Mouse (Mus musculus) myocyte (in vitro differentiated cells): ENCODE data around the gene Gp1bb. TPM values are rescaled to one million over a fixed set of nuclear protein-coding genes. Genes with fewer than 3 reads are reported as not detected.

ENCODE experiments used
- H3K27me3 ChIP-seq: one replicate; pipeline ENCODE4 v1.6.1; 2011; ENCODE audit not compliant: control insufficient read depth, insufficient read depth, insufficient read length
- H3K36me3 ChIP-seq: one replicate; pipeline ENCODE4 v1.6.1; 2011; ENCODE audit not compliant: control insufficient read depth, insufficient read depth
- H3K4me2 ChIP-seq: one replicate; pipeline ENCODE4 v1.6.1; 2011; ENCODE audit warnings: low read depth, control low read depth
- H3K4me3 ChIP-seq: one replicate; pipeline ENCODE4 v1.5.1; 2011; ENCODE audit warnings: mild to moderate bottlenecking, control low read depth, moderate library complexity
- H3K79me2 ChIP-seq: one replicate; pipeline ENCODE4 v1.6.1; 2011; ENCODE audit not compliant: control insufficient read depth, insufficient read depth
- H3ac ChIP-seq: one replicate; pipeline ENCODE4 v1.6.1; 2011; ENCODE audit not compliant: control insufficient read depth, insufficient read length
- CEBPB ChIP-seq: IDR thresholded peaks from 2 replicates; pipeline ENCODE4 v1.6.1; 2011; ENCODE audit warnings: mild to moderate bottlenecking, moderate library complexity; ENCODE audit not compliant: poor library complexity, insufficient read depth, severe bottlenecking
- E2F4 ChIP-seq: IDR thresholded peaks from one replicate; pipeline ENCODE4 v1.6.1; 2011; ENCODE audit warnings: mild to moderate bottlenecking, control low read depth, moderate library complexity; ENCODE audit not compliant: insufficient read depth
- MAX ChIP-seq: IDR thresholded peaks from one replicate; pipeline ENCODE4 v1.6.1; 2011; ENCODE audit warnings: low read depth, mild to moderate bottlenecking, control low read depth
- MYOD1 ChIP-seq, 3 experiments: IDR thresholded peaks; one replicate each; pipeline ENCODE4 v1.6.1; 2011; ENCODE audit warnings: control low read depth in 2 of 3, low read depth in 2 of 3, mild to moderate bottlenecking in 2 of 3, moderate library complexity in 1 of 3; ENCODE audit not compliant: insufficient read length in 2 of 3, control insufficient read depth in 1 of 3
- MYOG ChIP-seq, 3 experiments: IDR thresholded peaks; one replicate each; pipeline ENCODE4 v1.6.1; 2011; ENCODE audit warnings: control low read depth in 2 of 3, low read depth in 2 of 3, mild to moderate bottlenecking in 2 of 3; ENCODE audit not compliant: insufficient read length in 2 of 3, control insufficient read depth in 1 of 3, insufficient read depth in 1 of 3
- POLR2A ChIP-seq: IDR thresholded peaks from one replicate; pipeline ENCODE4 v1.6.1; 2011; ENCODE audit warnings: low read depth, mild to moderate bottlenecking, control low read depth, moderate library complexity; ENCODE audit not compliant: insufficient read length
- POLR2AphosphoS2 ChIP-seq: IDR thresholded peaks from one replicate; pipeline ENCODE4 v1.6.1; 2011; ENCODE audit warnings: low read depth, control low read depth; ENCODE audit not compliant: insufficient read length
- REST ChIP-seq: IDR thresholded peaks from one replicate; pipeline ENCODE4 v1.6.1; 2011; ENCODE audit warnings: mild to moderate bottlenecking, control low read depth, moderate library complexity; ENCODE audit not compliant: insufficient read depth, insufficient read length
- SRF ChIP-seq: IDR thresholded peaks from one replicate; pipeline ENCODE4 v1.6.1; 2011; ENCODE audit warnings: low read depth; ENCODE audit not compliant: control insufficient read depth, insufficient read length
- TCF12 ChIP-seq: IDR thresholded peaks from one replicate; pipeline ENCODE4 v1.6.1; 2011; ENCODE audit warnings: mild to moderate bottlenecking, control low read depth; ENCODE audit not compliant: poor library complexity, insufficient read depth, severe bottlenecking
- TCF3 ChIP-seq: IDR thresholded peaks from one replicate; pipeline ENCODE4 v1.6.1; 2011; ENCODE audit warnings: low read depth, control low read depth; ENCODE audit not compliant: insufficient read length
- USF1 ChIP-seq: IDR thresholded peaks from one replicate; pipeline ENCODE4 v1.6.1; 2011; ENCODE audit warnings: low read depth, mild to moderate bottlenecking, control low read depth, moderate library complexity
- polyA plus RNA-seq: library from polyadenylated mRNA; unstranded; fragments of >200 nt; fragmentation: generic; extraction: Trizol; gene quantifications from one replicate; pipeline ENCODE4 v1.2.1, GENCODE M21; 2012; ENCODE audit warnings: missing spikeins

Gene Gp1bb
- polyA plus RNA-seq, 1 experiment, result 9.4 TPM

DNA sequence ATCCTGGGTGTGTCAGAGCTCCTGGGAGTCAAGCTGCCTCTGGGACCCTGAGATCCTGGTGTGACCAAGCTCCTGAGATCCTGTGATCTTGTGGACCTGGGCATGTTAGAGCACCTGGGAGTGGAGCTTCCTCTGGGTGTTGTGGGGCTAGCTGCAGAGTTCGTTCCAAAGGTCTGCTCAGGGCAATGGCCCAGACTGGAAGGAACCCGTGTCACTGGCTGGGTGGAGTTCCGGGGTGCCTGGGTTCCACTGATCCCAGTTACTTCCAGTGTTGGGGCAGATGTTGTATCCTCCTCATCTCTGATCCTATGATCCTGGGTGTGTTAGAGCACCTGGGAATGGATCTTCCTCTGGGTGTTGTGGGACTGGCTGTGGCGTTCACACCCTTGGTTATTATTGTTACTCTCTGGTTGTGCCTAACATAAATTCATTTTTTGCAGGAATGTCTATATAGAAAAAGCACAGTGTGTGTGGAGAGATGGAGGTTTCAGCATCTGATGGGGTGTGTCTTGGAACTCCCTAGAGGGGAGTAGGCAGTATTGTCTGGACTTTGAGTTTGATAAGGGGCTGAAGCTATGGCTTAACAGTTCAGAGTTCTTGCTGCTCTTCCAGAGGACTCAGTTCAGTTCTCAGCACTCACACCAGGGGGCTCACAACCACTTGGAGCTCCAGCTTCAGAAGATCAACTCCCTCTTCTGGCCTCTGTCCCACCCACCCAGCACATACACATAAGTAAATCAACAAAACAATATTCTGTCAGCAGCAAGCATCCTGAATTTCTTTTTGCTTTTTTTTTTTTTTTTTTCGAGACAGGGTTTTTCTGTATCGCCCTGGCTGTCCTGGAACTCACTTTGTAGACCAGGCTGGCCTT is 31.3 kb upstream of the Gp1bb start:
- H3K79me2 ChIP-seq, result no peaks in the 10 kb centered on the region
- H3K4me3 ChIP-seq, result no peak overlapping the region
- TF ChIP-seq E2F4, result no peak
- no peak for TF ChIP-seq MAX
- TF ChIP-seq MYOG (IDR thresholded peaks at IDR 0.05; ENCODE audit: control insufficient read depth in 1 of 3, insufficient read depth in 1 of 3, insufficient read length in 2 of 3, low read depth in 2 of 3), result no peak
- TF ChIP-seq USF1, result no peak
- no peak for TF ChIP-seq TCF12
- TF ChIP-seq POLR2A, result no peak
- no peak for TF ChIP-seq SRF
- TF ChIP-seq CEBPB, result no peak
- no peak for TF ChIP-seq POLR2AphosphoS2
- TF ChIP-seq TCF3, result no peak
- TF ChIP-seq REST, result no peak
- TF ChIP-seq MYOD1 (IDR thresholded peaks at IDR 0.05; ENCODE audit: control insufficient read depth in 1 of 3, insufficient read length in 2 of 3, low read depth in 2 of 3), result no peak
- H3K4me2 ChIP-seq, result no peak overlapping the region
- no peak overlapping the region for H3ac ChIP-seq
- no peaks in the 10 kb centered on the region for H3K27me3 ChIP-seq
- no peaks in the 10 kb centered on the region for H3K36me3 ChIP-seq

DNA sequence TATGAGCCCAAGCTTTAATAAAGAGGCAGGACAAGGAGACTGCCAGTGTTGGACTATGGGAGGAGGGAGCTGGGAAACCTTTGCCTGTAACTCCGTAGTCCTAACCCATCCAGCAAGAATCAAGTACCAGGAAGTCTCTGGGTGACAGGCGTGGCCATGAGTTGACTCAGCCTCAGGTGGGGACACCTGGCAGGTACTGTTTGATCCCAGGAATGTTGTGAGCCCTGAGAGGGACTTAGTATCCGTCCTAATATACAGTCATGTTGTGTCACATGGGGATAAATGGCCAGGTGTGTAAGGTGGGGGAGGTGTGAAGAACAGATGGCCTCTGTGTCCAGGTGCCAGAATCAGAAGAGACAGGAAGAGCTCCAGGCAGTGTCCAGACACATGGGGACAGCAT is 26.9 kb upstream of the Gp1bb start:
- H3K27me3 ChIP-seq, result no peaks in the 10 kb centered on the region
- TF ChIP-seq MAX (no peak), POLR2AphosphoS2 (no peak), TCF3 (no peak), USF1 (no peak), MYOG (IDR thresholded peaks at IDR 0.05; ENCODE audit: control insufficient read depth in 1 of 3, insufficient read depth in 1 of 3, insufficient read length in 2 of 3, low read depth in 2 of 3) (no peak), POLR2A (no peak), CEBPB (no peak), REST (no peak), TCF12 (no peak), MYOD1 (IDR thresholded peaks at IDR 0.05; ENCODE audit: control insufficient read depth in 1 of 3, insufficient read length in 2 of 3, low read depth in 2 of 3) (no peak), E2F4 (no peak), SRF (no peak)
- no peak overlapping the region for H3K4me3 ChIP-seq
- no peak overlapping the region for H3K4me2 ChIP-seq
- H3K36me3 ChIP-seq, result no peaks in the 10 kb centered on the region
- H3ac ChIP-seq, result no peak overlapping the region
- no peaks in the 10 kb centered on the region for H3K79me2 ChIP-seq

DNA sequence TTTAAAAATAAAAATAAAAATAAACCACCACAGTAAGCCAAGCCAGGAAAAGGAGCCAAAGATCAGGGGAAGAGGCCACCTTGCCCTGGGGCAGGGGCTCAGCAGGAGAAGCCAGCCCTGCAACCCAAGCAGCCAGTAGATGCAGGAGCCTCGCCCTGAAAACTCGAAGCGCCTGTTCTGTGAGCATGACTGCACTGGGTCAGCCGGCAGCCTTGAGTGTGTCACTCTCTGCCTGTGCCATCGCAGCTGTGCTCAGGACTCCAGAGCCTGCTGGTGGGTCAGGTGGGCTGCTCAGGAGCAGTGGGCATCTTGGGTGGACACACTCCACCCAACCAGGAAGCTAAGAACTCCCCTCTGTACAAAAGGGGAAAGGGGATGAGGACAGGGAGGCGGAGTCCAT is 23.1 kb upstream of the Gp1bb start:
- no peak overlapping the region for H3ac ChIP-seq
- no peaks in the 10 kb centered on the region for H3K27me3 ChIP-seq
- H3K79me2 ChIP-seq, result no peaks in the 10 kb centered on the region
- no peak overlapping the region for H3K4me2 ChIP-seq
- TF ChIP-seq E2F4, result no peak
- no peak for TF ChIP-seq CEBPB
- no peak for TF ChIP-seq SRF
- no peak for TF ChIP-seq TCF3
- no peak for TF ChIP-seq TCF12
- no peak for TF ChIP-seq USF1
- TF ChIP-seq MAX, result no peak
- TF ChIP-seq MYOD1 (IDR thresholded peaks at IDR 0.05; ENCODE audit: control insufficient read depth in 1 of 3, insufficient read length in 2 of 3, low read depth in 2 of 3), result no peak
- TF ChIP-seq POLR2AphosphoS2, result no peak
- no peak for TF ChIP-seq POLR2A
- TF ChIP-seq MYOG (IDR thresholded peaks at IDR 0.05; ENCODE audit: control insufficient read depth in 1 of 3, insufficient read depth in 1 of 3, insufficient read length in 2 of 3, low read depth in 2 of 3), result no peak
- no peak overlapping the region for H3K4me3 ChIP-seq
- H3K36me3 ChIP-seq, result no peaks in the 10 kb centered on the region

DNA sequence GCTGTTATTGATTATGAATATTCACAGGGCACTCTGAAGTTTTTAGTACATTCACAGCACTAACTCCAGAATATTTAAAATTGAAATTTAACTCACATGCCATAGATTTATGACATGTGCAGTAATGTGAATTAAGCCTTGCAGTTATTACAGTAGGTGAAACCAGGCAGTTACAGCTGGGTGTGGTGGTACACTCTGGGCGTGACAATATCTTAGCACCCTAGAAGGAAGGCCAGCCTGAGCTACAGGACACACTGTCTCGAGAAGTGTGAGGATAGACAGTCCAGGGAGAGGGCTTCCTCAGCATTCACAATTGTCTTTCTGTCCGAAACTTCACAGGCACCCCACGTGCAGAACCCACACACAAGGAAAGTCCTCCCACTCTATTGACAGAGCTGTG is 22.3 kb upstream of the Gp1bb start:
- no peak for TF ChIP-seq TCF3
- TF ChIP-seq POLR2AphosphoS2, result no peak
- TF ChIP-seq REST, result no peak
- TF ChIP-seq MYOD1 (IDR thresholded peaks at IDR 0.05; ENCODE audit: control insufficient read depth in 1 of 3, insufficient read length in 2 of 3, low read depth in 2 of 3), result no peak
- no peak for TF ChIP-seq MAX
- TF ChIP-seq MYOG (IDR thresholded peaks at IDR 0.05; ENCODE audit: control insufficient read depth in 1 of 3, insufficient read depth in 1 of 3, insufficient read length in 2 of 3, low read depth in 2 of 3), result no peak
- TF ChIP-seq USF1, result no peak
- no peak for TF ChIP-seq TCF12
- no peak for TF ChIP-seq E2F4
- no peak for TF ChIP-seq CEBPB
- TF ChIP-seq POLR2A, result no peak
- no peak for TF ChIP-seq SRF
- Histone ChIP-seq H3K27me3 (no peaks in the 10 kb centered on the region), H3K4me2 (no peak overlapping the region), H3ac (no peak overlapping the region), H3K4me3 (no peak overlapping the region), H3K36me3 (no peaks in the 10 kb centered on the region), H3K79me2 (no peaks in the 10 kb centered on the region)

DNA sequence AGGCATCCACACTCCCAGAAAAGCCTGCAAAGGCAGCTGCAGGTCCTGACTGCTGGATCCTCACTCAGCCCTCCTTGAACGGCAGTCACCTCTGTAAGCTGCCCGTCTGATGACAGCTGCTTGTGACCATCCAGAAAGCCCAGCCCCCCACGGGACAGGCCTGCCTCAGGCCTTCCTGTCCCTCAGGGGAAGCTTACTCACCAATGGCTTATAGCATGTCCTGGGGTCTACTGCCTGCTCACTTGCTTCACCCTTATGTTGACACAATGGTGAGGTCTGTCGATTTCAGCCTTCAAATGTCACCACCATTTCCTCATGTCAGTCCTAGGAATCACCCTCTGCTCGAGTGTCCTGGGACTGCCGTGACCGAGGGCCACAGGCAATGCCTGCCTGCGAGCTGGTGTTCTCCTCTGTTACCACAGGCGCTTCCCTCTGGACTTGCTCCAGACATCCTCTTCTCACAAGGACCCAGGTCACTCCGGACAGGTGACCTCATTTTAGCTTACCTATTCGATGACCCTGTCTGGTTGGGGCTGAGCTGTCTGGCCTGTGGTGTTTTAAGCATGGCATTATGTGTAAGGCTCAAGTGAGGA is 21.3 kb upstream of the Gp1bb start:
- H3K36me3 ChIP-seq, result no peaks in the 10 kb centered on the region
- no peak overlapping the region for H3K4me2 ChIP-seq
- H3K79me2 ChIP-seq, result no peaks in the 10 kb centered on the region
- H3K27me3 ChIP-seq, result no peaks in the 10 kb centered on the region
- no peak for TF ChIP-seq MYOG (IDR thresholded peaks at IDR 0.05; ENCODE audit: control insufficient read depth in 1 of 3, insufficient read depth in 1 of 3, insufficient read length in 2 of 3, low read depth in 2 of 3)
- no peak for TF ChIP-seq TCF3
- no peak for TF ChIP-seq POLR2A
- TF ChIP-seq POLR2AphosphoS2, result no peak
- TF ChIP-seq TCF12, result no peak
- TF ChIP-seq SRF, result no peak
- TF ChIP-seq MYOD1 (IDR thresholded peaks at IDR 0.05; ENCODE audit: control insufficient read depth in 1 of 3, insufficient read length in 2 of 3, low read depth in 2 of 3), result no peak
- TF ChIP-seq REST, result no peak
- TF ChIP-seq E2F4, result no peak
- no peak for TF ChIP-seq MAX
- TF ChIP-seq USF1, result no peak
- no peak for TF ChIP-seq CEBPB
- no peak overlapping the region for H3ac ChIP-seq
- H3K4me3 ChIP-seq, result no peak overlapping the region
